Mouse (Mus musculus): ENCODE results near the gene Plekhh3.
A peak's percentile ranks its signal among the peaks of the same experiment; 100 is the strongest.

The Plekhh3 gene

DNA sequence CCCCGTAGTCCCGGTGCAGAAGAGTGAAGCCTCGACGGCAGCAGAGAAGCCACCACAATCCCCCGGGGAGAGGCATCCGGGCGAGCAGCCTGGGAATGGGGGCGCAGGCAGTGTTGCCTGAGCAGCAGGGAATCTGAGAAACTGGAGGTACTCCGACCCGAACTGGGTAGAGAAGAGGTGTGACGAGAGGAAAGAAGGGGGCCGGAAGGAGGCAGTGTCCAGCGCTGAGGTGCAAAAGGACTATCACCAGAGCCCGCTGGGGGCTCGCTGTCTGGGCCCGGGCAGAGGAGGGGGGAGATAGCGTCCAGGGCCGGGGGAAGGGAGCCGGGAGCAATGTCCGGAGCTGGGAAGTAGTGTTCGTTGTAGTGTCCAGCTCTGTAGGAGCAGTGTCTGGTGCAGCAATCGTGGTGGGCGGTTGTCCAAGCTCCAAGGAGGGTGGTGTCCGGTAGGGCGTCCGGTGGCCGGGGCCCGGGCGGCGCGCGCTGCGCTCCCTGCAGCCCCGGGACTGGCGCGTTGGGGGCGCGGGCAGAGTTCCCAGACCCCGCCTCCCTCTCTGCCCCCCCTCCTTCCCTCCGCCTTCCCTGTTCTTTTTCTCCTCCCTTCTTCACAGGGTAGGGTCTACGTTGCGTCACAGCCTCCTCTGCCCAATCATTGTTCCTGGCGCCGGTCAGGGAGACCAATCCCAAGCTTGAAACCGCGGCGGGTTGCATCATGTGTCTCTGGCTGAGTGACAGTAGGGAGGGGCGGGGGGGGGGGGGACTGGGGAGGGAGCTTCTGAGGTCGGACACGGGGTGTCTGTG, at the start of gene Plekhh3:
Gene Plekhh3 (minus strand): TSS at position 541 of the 800 bp plus-strand sequence.
- peak; percentile 100 for DNase-seq

DNA sequence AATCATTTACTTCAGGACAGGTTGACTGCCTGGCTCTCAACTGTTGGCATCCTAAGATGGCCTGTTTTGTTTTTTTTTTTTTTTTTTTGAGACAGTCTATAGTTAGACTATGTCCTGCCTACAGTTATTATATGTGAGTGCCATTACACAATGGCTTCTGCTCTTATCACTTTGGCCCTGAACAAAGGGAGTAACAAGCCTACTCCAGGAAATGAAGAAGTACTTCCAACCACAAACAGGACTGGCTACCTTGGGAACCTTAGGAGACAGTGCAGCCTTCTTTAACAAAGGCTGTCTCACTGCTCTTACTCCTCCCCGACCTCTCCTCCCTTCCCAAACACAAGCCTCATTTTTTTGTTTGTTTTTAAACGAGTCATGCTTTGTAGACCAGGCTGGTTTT, 49.7 kb upstream of the Plekhh3 start:
- no peak for DNase-seq

DNA sequence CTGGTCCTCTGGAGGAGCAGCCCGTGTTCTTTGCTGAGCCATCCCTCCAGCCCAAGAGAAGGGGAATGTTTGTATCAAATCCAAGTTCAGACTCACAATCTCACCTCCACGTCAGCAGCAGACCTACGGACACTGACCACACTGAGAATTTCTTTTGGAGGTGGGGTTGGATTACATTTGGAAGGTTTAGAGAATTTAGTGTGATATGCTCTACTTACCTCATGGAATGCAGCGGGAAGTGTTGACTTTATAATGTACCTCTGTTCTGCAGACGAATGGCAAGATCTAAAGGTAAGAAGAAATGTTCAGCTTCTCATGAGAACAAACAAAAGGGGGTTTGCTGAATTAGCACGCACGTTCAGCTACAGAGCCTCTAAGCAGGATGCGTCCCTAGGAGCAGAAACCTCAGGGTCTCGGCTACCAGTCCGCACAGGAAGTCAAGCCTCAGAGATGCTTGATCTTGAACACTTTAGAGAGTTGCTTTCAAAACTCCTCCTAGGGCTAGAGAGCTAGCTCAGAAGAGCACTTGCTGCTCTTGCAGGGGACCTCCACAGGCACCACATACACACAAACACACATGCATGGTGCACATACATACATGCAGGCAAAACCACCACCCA, 47.4 kb upstream of the Plekhh3 start:
- DNase-seq = no peak

DNA sequence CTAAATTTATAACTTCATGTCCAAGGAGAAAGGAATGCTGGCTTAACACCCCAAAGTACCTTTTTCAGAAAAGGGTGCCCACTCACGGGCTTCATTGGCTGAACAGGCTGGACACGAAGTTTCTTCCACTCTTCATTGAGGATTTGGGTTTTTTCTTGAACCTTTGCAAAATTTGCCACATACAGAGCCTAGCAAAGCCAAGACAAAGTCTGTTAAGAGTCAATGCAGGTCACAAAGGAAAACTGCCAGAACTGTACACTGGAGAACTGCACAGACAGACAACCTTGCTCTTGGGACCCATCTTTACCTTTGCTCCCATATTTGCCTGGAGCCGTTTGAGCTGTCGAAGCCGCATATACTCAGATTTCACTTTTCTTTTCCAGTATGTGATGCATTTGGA, 45.8 kb upstream of the Plekhh3 start:
- DNase-seq = no peak

DNA sequence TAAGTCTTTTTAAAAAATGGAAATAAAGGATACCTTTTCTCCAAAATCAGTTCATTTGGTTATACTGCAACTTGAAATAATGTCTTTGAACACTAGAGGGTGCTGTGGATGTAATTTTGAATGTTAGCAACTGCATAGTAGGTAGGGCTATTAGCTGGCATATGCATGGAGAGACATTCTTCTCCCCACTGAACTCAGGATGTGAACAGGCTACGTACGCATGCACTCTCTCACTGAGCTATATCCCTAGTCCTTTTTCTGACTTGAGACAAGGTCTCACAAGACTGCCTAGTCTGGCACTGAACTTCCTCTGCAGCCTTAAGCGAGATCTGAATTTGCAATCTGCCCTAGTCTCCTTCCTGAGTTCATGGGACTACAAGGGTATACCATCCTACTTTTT, 40.8 kb upstream of the Plekhh3 start:
- peak; percentile 89 for DNase-seq

DNA sequence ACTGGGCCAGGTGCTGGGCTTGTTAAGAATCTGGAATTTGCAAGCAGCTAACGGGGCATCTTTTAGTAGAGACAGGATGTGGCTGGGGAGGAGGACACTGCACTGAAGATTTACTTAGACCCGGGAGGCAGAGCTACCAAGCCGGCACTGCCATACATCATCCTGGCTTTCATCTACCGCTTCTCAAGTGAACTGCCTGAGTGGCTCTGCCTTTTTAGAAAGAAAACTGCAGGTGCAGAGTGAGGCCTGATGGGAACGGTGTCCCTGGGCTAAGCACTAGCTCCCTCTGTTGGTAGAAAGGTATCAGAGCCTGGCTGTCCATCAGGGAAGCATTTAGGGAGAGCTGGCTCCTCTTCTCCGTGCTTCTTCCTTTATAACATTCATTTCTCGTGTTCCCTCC, 29.8 kb upstream of the Plekhh3 start:
- peak; percentile 87 for DNase-seq

DNA sequence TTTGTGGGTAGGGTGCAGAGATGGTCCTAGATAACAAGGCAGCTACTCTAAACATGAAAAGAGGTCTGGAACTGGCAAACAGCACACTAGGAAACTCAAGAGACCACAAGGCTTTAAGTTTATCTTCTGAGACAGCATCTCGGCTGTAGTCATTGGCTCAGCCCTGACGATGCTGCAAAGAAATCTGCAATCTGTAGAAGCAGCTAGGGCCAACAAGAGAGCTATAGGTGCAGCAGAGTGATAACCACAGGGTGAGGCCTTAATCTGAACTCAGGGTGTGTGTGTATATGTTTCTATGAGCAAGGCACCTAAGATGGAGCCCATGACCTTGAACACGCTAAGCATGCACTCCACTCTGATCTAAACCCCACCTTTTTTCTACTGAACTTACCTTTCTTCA, 28.4 kb upstream of the Plekhh3 start:
- peak; percentile 75 for DNase-seq

DNA sequence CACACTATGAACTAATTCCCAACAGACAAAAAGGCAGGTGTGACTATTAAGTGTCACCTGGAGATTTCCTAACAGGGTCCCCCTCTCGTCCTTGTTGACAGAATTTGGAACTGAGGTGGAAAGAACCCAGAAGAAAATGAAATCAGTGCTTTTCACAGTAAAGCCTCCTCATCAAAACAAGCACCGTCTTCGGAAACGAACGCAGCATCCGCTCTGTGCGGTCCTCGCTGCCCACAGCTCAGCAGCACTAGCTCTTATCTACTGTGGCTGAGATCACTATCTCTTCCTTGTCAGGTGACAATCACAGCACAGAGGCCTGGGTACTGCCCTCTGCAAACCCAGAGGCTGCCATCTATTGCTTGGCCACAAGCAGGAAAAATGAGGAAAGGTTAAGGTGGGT, 25.0 kb upstream of the Plekhh3 start:
- peak; percentile 87 for DNase-seq

DNA sequence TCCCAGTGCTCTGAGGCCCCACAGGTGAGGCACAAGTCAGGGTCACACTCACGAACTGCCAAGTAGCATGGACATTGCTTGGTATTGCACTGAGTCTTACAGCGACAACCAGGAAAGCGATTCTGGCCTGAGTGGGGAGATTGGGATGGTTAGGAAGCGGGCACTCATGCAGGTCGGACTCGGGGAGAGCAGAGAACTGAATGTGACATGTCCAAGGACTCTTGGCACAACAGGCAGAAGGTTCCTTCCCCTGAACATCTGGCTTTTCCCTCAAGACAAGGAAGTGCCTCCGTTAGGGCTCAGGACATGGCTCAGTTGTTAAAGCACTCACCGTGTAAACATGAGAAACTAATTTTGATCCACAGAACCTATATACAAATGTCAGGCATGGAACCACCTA, 24.4 kb upstream of the Plekhh3 start:
- DNase-seq = peak; percentile 93

DNA sequence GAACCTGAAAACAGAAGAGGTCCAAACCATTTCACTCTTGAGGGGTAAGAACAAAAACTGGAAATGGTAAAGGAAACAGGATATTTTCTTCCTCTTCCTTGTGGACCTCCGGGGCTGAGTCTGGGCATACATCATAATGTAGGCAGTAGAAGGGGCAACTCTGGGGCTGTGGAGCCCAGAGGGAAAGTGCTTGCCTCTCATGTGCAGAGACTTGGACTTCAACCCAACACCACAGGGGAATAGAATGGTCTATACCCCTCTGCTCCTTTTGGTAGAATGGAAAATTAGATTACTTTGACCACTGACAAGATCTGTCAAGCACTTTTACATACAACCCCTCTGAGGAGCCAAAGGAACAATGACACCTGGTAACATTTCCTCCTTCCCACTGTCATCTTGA, 23.9 kb upstream of the Plekhh3 start:
- DNase-seq = peak; percentile 85

DNA sequence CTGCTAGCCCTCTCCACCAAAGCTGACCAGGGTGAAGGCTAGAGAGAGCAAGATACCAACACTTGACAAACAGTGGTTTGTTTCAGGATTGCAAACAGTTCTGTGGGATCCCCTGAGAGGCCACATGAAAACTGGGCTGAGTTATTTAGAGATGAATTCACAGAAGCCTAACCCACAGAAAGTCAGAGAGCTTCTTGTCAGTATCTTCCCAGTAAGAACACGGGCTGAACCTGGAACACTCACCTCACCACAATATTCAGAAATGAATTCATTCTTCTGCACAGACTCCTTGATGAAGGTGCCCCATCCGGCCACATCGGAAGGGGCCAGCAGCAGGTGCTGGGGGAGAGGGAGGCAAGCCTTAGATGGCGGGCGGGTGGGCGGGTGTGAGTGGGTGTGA, 23.5 kb upstream of the Plekhh3 start:
- DNase-seq = peak; percentile 66

DNA sequence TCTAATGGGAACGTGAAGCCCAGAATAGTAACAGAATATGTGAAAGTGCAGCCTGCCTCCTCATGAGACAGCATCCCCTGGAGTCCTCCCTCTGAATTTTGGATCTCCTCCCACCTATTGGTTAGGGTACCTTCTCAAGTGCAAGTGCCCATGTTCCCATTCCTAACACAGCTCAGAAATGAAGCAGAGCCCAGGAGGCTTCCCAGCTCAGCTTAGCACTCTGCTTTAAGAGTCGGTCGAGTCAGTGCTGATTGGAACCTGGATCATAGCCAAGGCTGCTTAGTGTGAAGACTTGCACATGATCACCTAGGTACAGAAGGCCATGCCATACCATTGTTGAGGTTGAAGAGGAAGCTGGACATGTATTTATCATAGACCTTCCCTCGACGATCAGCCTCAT, 23.0 kb upstream of the Plekhh3 start:
- DNase-seq = peak; percentile 89

DNA sequence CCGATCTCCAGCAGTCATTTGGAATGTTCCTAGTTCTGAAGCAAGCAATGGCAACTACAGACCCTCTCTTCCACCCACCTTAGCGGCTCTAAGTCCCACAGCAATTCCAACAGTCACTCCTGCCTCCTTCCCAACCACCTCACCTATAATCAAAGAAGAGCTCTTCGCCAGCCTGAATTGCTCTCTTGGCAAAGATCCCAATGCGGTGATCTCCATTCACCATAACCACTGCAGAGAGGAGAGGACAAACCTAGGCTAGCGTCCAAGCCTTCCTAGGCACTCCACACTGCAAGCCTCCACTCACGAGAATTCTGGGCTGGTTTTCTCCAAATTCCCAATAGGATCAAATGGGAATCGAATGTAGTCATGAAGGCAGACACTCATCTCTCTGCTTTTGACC, 21.9 kb upstream of the Plekhh3 start:
- DNase-seq = no peak

DNA sequence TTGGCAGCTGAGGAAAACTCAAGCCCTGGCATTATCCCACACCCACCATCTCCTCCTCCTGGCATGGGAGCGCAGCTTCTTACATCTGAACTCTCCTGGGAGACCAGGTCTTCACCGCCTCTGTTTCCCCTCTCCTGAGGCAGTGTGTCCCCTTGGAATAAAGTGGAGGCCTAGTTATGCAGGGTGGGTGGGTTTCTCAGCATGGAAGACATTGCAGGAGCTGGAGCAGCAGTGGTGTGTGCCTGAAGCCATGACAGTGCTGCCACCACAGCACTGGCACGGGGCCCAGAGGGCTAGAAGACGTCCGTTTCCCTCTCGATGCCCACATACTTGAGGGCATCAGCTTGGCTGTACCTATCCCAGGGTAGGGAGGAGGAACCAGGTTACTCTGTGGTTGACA, 21.5 kb upstream of the Plekhh3 start:
- peak; percentile 89 for DNase-seq

DNA sequence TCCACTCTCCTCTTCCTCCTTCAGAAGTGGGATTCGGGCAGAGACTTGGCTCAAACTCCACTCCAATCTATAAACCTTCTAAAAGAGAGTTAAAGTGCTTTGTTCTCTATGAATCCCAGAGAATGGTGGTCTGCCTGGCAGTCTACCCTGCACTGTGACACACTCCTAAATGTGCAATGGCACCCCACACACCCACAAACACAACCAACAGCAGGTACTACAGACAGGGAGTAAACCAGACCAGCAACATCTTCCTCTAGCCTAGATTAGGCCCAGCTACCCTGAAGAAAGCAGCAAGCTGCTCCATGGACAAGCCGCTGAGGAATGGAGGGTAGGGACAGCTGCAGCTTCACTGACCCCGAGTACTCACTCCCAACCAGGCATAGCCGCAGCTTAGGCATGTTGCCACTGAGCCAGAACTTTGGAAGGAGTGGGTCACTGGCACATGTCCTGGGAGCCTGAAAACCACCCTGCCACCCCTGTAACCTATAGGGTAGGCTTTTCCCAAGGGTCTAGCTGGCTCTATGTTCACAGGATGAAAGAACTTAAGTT, 20.8 kb upstream of the Plekhh3 start:
- DNase-seq = peak; percentile 91

DNA sequence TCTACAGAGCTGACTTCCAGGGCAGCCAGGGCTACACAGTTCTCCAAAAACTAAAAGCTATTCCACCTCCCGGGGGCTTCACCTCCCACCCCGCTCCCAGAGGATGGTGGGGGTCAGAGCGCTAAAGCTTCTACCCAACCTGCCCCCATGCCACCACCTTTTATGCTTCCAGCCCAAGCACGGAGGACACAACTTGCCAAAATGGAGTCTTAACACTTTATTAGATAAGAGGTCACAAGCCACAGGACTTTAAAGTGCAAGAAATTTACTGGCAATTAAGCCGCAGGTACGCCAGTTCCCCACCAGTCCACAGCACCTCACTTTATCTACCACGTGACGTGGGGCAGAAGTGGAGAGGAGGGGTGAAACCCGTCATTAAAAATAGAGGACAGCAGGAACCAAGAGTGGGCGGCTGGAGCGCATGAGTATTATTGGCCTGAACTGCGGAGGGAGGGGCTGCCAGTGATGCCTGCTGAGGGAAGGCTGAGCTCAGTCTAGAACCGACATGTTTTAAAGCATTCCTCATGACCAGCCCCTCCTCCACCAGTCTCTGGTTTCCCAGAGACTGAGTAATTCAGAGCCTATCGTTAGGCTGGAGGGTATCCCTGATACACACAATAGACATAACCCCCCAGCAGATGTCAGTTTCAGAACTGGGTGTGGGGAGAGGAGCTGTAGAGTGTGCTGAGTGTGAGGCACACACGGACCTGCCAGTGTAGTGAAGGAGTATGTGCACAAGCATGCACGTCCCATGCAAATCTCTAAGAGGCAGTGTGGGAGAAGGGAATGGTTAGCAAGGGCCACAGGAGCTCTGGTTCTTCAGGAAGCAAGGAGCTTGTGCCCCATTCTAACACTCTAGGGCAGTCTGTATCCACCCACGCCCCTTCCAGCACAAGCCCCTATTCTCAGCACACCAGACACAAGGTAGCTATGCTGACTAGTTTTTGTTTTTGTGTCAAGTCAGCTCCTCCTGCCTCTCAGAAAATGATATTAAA, 20.1 kb upstream of the Plekhh3 start:
- DNase-seq = peak; percentile 94

DNA sequence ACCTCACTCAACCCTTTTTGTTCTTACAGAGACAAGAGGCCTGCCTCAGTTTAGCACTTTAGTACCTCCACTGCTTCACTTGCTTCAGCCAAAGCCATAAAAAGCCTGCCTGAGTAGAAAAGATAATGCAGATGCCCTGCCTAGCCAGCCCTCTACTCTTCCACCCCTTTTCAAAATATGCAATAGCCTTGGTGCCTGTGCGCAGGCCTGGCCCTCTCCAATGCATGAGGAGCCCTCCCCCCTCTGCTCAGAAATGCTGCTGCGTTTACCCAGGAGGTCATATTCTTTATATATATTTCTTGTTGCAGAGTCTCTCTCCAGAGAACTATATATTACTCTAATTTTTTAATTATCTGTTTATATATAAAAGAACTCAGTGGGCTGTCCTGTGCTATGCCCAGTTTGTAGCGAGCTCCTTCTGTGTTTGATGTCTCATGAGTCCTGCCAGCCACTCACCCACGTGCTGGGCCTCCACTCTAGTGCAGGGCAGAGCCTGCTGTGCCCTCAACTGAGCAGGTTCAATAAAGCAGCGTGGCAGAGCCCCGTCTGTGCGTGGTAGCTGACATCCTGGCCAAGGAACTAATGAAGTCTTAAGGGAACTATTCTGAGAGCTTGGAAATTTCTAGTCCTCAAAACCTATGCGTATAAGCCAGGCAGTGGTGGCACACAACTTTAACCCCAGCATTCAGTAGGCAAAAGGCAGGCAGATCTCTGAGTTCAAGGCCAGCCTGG, 19.2 kb upstream of the Plekhh3 start:
- peak; percentile 92 for DNase-seq

DNA sequence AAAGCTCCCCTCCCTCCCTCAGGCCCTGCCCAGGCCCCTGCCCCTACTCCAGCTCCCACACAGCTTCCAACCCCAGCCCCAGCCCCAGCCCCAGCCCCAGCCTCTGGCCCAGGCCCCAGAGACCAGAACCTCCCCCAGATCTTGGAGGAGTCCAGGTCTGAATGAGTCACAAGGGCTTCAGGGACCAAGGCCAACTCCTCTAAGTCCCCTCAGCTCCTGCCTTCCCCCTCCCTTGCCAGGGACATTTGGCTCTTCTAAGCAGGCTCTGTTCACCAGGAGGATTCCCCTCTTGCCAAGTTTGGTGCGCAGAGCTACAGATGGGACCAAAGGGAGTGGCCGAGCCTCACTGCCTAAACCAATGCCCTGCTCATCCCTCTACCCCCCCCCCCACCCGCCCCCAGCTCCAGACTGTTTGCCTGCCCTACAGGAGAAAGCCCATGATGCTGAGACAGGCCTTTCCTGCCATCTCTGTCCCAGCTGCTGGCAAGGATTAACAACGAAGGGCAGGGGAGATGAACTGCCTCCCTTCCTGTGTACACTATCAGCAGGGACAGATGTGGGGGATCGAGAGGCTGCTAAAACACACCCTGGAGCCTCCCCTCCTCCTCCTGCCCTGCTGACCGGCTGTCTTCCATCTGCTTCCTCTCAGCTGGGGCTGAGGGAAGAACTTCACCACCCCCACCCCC, 18.5 kb upstream of the Plekhh3 start:
- peak; percentile 99 for DNase-seq

DNA sequence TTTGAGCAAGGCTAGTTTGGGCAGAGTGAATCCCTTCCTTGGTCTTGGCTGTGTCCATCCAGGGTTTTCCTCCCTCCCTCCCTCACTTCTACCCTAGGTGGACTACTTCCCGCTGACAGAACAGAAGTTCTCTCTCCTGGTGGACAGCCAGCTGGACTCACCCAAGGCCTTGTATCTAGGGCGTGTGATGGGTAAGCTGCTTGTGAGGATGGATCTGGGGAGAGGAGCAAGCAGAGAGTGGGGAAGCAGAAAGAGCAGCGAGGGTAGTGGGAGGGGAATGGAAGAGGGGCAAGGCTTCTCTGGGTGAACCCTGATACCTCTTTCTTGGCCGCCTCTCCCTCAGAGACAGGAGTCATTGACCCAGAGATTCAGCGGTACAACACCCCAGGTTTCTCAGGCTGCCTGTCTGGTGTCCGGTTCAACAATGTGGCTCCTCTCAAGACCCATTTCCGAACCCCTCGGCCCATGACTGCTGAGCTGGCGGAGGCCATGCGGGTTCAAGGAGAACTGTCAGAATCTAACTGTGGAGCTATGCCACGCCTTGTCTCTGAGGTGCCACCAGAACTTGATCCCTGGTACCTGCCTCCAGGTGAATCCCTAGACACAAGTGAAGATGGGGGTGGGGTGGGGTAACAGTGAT, 17.1 kb upstream of the Plekhh3 start:
- DNase-seq = peak; percentile 93

DNA sequence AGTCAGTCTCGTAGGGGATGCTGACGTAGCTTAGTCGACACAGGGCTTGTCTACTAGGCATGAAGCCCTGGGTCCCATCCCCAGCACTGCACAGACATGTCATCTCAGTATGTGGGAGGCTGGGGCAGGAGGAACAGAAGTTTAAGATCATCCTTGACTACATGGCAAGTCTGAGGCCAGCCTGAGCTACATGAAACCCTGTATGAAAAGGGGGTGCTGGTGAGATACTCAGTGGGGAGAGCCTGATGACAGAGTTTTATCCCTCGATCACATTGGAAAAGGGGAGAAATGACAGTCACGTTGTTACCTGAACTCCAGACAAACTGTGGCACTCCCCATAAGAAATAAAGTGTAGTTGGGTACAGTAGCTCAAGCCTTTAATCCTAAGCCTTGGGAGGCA, 16.4 kb upstream of the Plekhh3 start:
- no peak for DNase-seq
